34 mouse cellular contexts compared by ENCODE assay signal in the genomic region with DNA sequence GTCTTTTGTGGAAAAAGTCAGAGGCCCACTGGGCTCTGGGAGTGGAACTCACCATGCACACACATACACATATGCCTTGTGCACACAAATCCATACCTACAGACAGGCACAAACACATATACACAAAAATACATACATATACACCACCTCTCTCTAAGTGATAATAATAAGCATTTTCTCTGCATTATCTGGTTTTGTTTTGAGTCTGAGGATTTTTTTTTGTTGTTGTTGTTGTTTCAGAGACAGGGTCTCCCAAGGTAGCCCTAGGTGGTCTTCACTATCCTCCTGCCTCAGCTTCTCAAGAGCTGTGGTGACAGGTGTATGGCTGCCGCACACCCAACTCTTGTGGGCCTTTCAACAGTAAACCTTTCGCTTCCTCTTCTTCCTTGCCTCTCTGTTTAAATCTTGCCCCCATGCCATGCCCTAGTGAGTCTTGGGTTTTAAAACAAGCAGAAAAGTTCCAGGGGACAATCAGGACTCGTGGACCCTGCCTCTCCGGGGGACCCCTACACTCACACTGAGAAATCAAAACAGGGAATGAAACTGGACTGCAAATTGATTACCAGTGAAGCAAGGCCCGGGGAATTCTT. TPM values are rescaled to one million over a fixed set of nuclear protein-coding genes. Genes with fewer than 3 reads are reported as not detected.
"Had no signal": no experiment of that assay in that cellular context is flagged by ENCODE, and none has a peak within 500 bp of the region (broad histone marks: within the 10 kb centered on the region; RNA-seq: fewer than 3 reads in every experiment).

No protein-coding gene starts in this region.

- H3K9ac ChIP-seq: heart, embryonic 12.5 days; hindbrain, embryonic 12.5 days; hindbrain, embryonic 14.5 days; intestine, embryonic 15.5 days; limb, embryonic 13.5 days; limb, embryonic 15.5 days; liver, embryonic 12.5 days had no signal

- H3K27ac ChIP-seq: heart, adult 2 months; hindbrain, embryonic 10.5 days; hindbrain, embryonic 12.5 days; hindbrain, embryonic 14.5 days; layer of hippocampus, adult 2 months; left cerebral cortex, adult 2 months; limb, embryonic 13.5 days; limb, embryonic 15.5 days; liver, embryonic 12.5 days had no signal

- H3K4me1 ChIP-seq: liver, embryonic 12.5 days had no signal

- H3K4me2 ChIP-seq: heart, embryonic 12.5 days; hindbrain, embryonic 12.5 days; hindbrain, embryonic 14.5 days; intestine, embryonic 15.5 days; limb, embryonic 13.5 days; limb, embryonic 15.5 days; liver, embryonic 12.5 days had no signal

- H3K9me3 ChIP-seq: heart, embryonic 12.5 days; hindbrain, embryonic 10.5 days; hindbrain, embryonic 12.5 days; intestine, embryonic 15.5 days; limb, embryonic 15.5 days; liver, embryonic 12.5 days had no signal

- H3K27me3 ChIP-seq: heart, embryonic 12.5 days; intestine, embryonic 15.5 days; limb, embryonic 15.5 days; liver, embryonic 12.5 days had no signal

- ATAC-seq: hindbrain, embryonic 16.5 days; inflammation-experienced regulatory T-cells, adult 6 months; intestine, embryonic 15.5 days; intestine, postnatal 0 days; liver, embryonic 12.5 days had no signal

- DNase-seq: gastrocnemius, postnatal 14 days; gastrocnemius, postnatal 36 days; heart, adult 11 months; heart, adult 2 months; heart, postnatal 10 days; heart, postnatal 4 days; kidney, adult 18-20 months; kidney, adult 8-10 months; kidney, postnatal 10 days; kidney, postnatal 25 days; kidney, postnatal 4 days had no signal

- H3K36me3 ChIP-seq: heart, embryonic 12.5 days; hindbrain, embryonic 10.5 days; hindbrain, embryonic 12.5 days; intestine, embryonic 15.5 days; limb, embryonic 13.5 days; limb, embryonic 15.5 days; liver, embryonic 12.5 days had no signal

- H3K4me3 ChIP-seq: heart, adult 2 months; heart, embryonic 12.5 days; hindbrain, embryonic 10.5 days; hindbrain, embryonic 12.5 days; intestine, embryonic 15.5 days; layer of hippocampus, adult 2 months; left cerebral cortex, adult 2 months; limb, embryonic 13.5 days; limb, embryonic 15.5 days; liver, embryonic 12.5 days had no signal

RNA-seq across cellular contexts. Expression of gene Cd300lf, which starts 33.7 kb away (rescaled TPM):
- total RNA-seq: gastrocnemius, adult 18-20 months; gastrocnemius, postnatal 14 days; gastrocnemius, postnatal 36 days had no signal
- polyA plus RNA-seq: hindbrain, embryonic 10.5 days; hindbrain, embryonic 14.5 days had no signal

RNA-seq across cellular contexts. Expression of gene Cd300e, which starts 38.1 kb away (rescaled TPM):
- total RNA-seq: gastrocnemius, adult 18-20 months; gastrocnemius, postnatal 14 days; gastrocnemius, postnatal 36 days; layer of hippocampus, postnatal 10 days; layer of hippocampus, postnatal 25 days; left cerebral cortex, postnatal 14 days; left cerebral cortex, postnatal 36 days had no signal
- polyA plus RNA-seq: heart, embryonic 12.5 days; heart, embryonic 14.5 days; heart, embryonic 16.5 days; hindbrain, embryonic 10.5 days; hindbrain, embryonic 12.5 days; hindbrain, embryonic 14.5 days; kidney, embryonic 14.5 days; kidney, embryonic 16.5 days; limb, embryonic 11.5 days had no signal

RNA-seq across cellular contexts. Expression of gene Cd300ld3, which starts 51.9 kb away (rescaled TPM):
- total RNA-seq: layer of hippocampus, postnatal 10 days; left cerebral cortex, postnatal 14 days had no signal
- polyA plus RNA-seq: heart, embryonic 12.5 days; heart, embryonic 14.5 days; heart, embryonic 16.5 days; hindbrain, embryonic 10.5 days; hindbrain, embryonic 12.5 days; hindbrain, embryonic 14.5 days; hindbrain, embryonic 16.5 days; inflammation-experienced regulatory T-cells, adult 6 months; intestine, embryonic 15.5 days; intestine, postnatal 0 days; kidney, embryonic 14.5 days; kidney, embryonic 16.5 days; limb, embryonic 11.5 days; limb, embryonic 13.5 days; limb, embryonic 15.5 days had no signal
